In genomic region chr7:48937562-48937961, GRCm38 (mm10) we compare ENCODE assay signal across 12 mouse cellular contexts. TPM values are rescaled to one million over a fixed set of nuclear protein-coding genes. Genes with fewer than 3 reads are reported as not detected.
DNase-seq lines count a peak whose midpoint lies in the region; ATAC-seq and TF ChIP-seq lines count a peak whose summit lies in the region.
"Had no signal": no experiment of that assay in that cellular context is flagged by ENCODE, and none has a peak within 500 bp of the region (broad histone marks: within the 10 kb centered on the region; RNA-seq: fewer than 3 reads in every experiment).

No protein-coding gene starts in this region.

- no peaks in the 10 kb centered on the region for H3K9me3 ChIP-seq in liver, postnatal 0 days (ENCODE audit: low read length)
- no peaks in the 10 kb centered on the region for H3K9me3 ChIP-seq in limb, embryonic 10.5 days (replicated peaks)
- H3K9me3 ChIP-seq: hindbrain, embryonic 13.5 days; limb, embryonic 15.5 days had no signal

- WGBS in bone marrow, adult 2 months, result 3% methylated on average over 11 of the region's 11 CpGs
- 25% methylated on average over 11 of the region's 11 CpGs for WGBS in liver, postnatal 0 days (ENCODE audit: insufficient replicate concordance)
- WGBS in thymus, adult 2 months, result 5% methylated on average over 11 of the region's 11 CpGs
- 82% methylated on average over 11 of the region's 11 CpGs for WGBS in limb, embryonic 10.5 days

- no peak for TF ChIP-seq POLR2A in bone marrow, adult 2 months (IDR thresholded peaks at IDR 0.05; ENCODE audit: borderline replicate concordance, control insufficient read depth, low read depth, low read length)
- peak; percentile 34; the same call in 1 of the 2 replicates for TF ChIP-seq POLR2A in thymus, adult 2 months (IDR thresholded peaks at IDR 0.05; ENCODE audit: control insufficient read depth, extremely low read depth, insufficient read depth, low read length, poor library complexity)

- H3K36me3 ChIP-seq in liver, postnatal 0 days (replicated peaks; ENCODE audit: insufficient read depth, low read length), result no peaks in the 10 kb centered on the region
- no peaks in the 10 kb centered on the region for H3K36me3 ChIP-seq in thymus, adult 2 months (ENCODE audit: control insufficient read depth, insufficient read depth, low read length)
- H3K36me3 ChIP-seq in limb, embryonic 10.5 days, result no peaks in the 10 kb centered on the region
- H3K36me3 ChIP-seq: hindbrain, embryonic 13.5 days; limb, embryonic 15.5 days had no signal

- H3K27ac ChIP-seq in bone marrow, adult 2 months (ENCODE audit: control insufficient read depth, insufficient read depth, low read depth, low read length, poor library complexity), result no peak overlapping the region
- no peak overlapping the region for H3K27ac ChIP-seq in liver, postnatal 0 days (ENCODE audit: low read depth)
- no peak overlapping the region for H3K27ac ChIP-seq in thymus, adult 2 months (ENCODE audit: control insufficient read depth, insufficient read depth, low read length)
- no peak overlapping the region for H3K27ac ChIP-seq in limb, embryonic 10.5 days
- H3K27ac ChIP-seq: hindbrain, embryonic 13.5 days; limb, embryonic 15.5 days had no signal

- no peaks in the 10 kb centered on the region for H3K27me3 ChIP-seq in liver, postnatal 0 days (ENCODE audit: insufficient read depth, low read length)
- 0 out of 2 replicates have a peak, but pooled peaks cover 2% of the 10 kb centered on the region for H3K27me3 ChIP-seq in thymus, adult 2 months (ENCODE audit: control insufficient read depth, insufficient read depth, low read length)
- no peaks in the 10 kb centered on the region for H3K27me3 ChIP-seq in limb, embryonic 10.5 days (ENCODE audit: low read depth, poor library complexity, severe bottlenecking)
- H3K27me3 ChIP-seq: limb, embryonic 15.5 days had no signal

- DNase-seq in adrenal gland, adult (ENCODE audit: inconsistent age in 2 of 2, low spot score in 1 of 2), result peak; percentile 15 to 41
- no peak for DNase-seq in adrenal gland, adult 8-10 months
- DNase-seq in liver, postnatal 0 days, result peak; percentile 56
- DNase-seq in thymus, adult 2 months, result peak; percentile 91
- no peak for DNase-seq in adrenal gland, postnatal 10 days
- DNase-seq in frontal cortex, postnatal 36 days (ENCODE audit: low spot score in 2 of 2), result no peak
- no peak for DNase-seq in limb, embryonic 10.5 days (ENCODE audit: low spot score)
- DNase-seq: cerebellum, adult 9-10 months had no signal

- H3K4me2 ChIP-seq in liver, postnatal 0 days (ENCODE audit: low read depth, low read length), result peak overlapping the region; percentile 54
- H3K4me2 ChIP-seq: hindbrain, embryonic 13.5 days; limb, embryonic 15.5 days had no signal

- peaks cover 2% of the 10 kb centered on the region; the same call in 1 of the 2 replicates for H3K4me1 ChIP-seq in bone marrow, adult 2 months (ENCODE audit: control insufficient read depth, insufficient read depth, low read length)
- 0 out of 2 replicates have a peak, but pooled peaks cover 4% of the 10 kb centered on the region for H3K4me1 ChIP-seq in liver, postnatal 0 days (ENCODE audit: insufficient read depth)
- peaks cover 6% of the 10 kb centered on the region for H3K4me1 ChIP-seq in thymus, adult 2 months (replicated peaks; ENCODE audit: control insufficient read depth, insufficient read depth, low read length)
- no peaks in the 10 kb centered on the region for H3K4me1 ChIP-seq in limb, embryonic 10.5 days
- H3K4me1 ChIP-seq: hindbrain, embryonic 13.5 days; limb, embryonic 15.5 days had no signal

- TF ChIP-seq EP300 in liver, postnatal 0 days (IDR thresholded peaks at IDR 0.05; ENCODE audit: low read depth), result no peak

- TF ChIP-seq CTCF in bone marrow, adult 2 months (IDR thresholded peaks at IDR 0.05; ENCODE audit: control insufficient read depth, insufficient read depth, low read length), result no peak
- TF ChIP-seq CTCF in liver, postnatal 0 days (IDR thresholded peaks at IDR 0.05; ENCODE audit: low read depth), result no peak
- no peak for TF ChIP-seq CTCF in thymus, adult 2 months (IDR thresholded peaks at IDR 0.05; ENCODE audit: borderline replicate concordance, control insufficient read depth, extremely low read depth, insufficient read depth, low read length, poor library complexity)

- H3K9ac ChIP-seq in liver, postnatal 0 days (replicated peaks), result no peak overlapping the region
- H3K9ac ChIP-seq: hindbrain, embryonic 13.5 days; limb, embryonic 15.5 days had no signal

- H3K4me3 ChIP-seq in bone marrow, adult 2 months (replicated peaks; ENCODE audit: control insufficient read depth, low read depth, low read length), result peak overlapping the region; percentile 46
- H3K4me3 ChIP-seq in liver, postnatal 0 days (ENCODE audit: low read depth, low read length), result no peak overlapping the region
- no peak overlapping the region for H3K4me3 ChIP-seq in thymus, adult 2 months (ENCODE audit: control insufficient read depth, insufficient read depth, low read length)
- H3K4me3 ChIP-seq in limb, embryonic 10.5 days, result no peak overlapping the region
- H3K4me3 ChIP-seq: hindbrain, embryonic 13.5 days; limb, embryonic 15.5 days had no signal

- peak; percentile 38; the same call in 1 of the 2 replicates for ATAC-seq in liver, postnatal 0 days
- ATAC-seq: midbrain, embryonic 16.5 days had no signal

RNA-seq across cellular contexts. Expression of gene Nav2, which starts 29.0 kb away (rescaled TPM):
- total RNA-seq in adrenal gland, adult 8-10 months (2022), result 10 to 100 TPM in 2 of 4 experiments, 1 to 10 TPM in 2; 5.1 to 13.7 (median 9.1) TPM
- 6.9 and 8.5 TPM in 2 replicates for polyA plus RNA-seq in bone marrow, adult 2 months (2011; ENCODE audit: insufficient read depth, insufficient read length, low replicate concordance, missing spikeins)
- 2.7 and 3.3 TPM in 2 replicates for polyA plus RNA-seq in liver, postnatal 0 days (2015; fragmentation: Nextera tagmentation; extraction: Ambion mirVana)
- polyA plus RNA-seq in thymus, adult 2 months (2012; rRNA removed), result 45.3 and 46.2 TPM in 2 replicates
- 10 to 100 TPM; 12.2 to 25.6 TPM for total RNA-seq in adrenal gland, postnatal 10 days (2021)
- polyA plus RNA-seq in limb, embryonic 10.5 days (2016; fragmentation: Nextera tagmentation; extraction: Ambion mirVana), result 7.2 and 8.3 TPM in 2 replicates

RNA-seq across cellular contexts. Expression of gene E2f8, which starts 56.2 kb away (rescaled TPM):
- 1 to 10 TPM in 3 of 4 experiments, under 1 TPM in 1; 0.17 to 1.5 (median 1.3) TPM for total RNA-seq in adrenal gland, adult 8-10 months (2022)
- 36.3 and 38.6 TPM in 2 replicates for polyA plus RNA-seq in bone marrow, adult 2 months (2011; ENCODE audit: insufficient read depth, insufficient read length, low replicate concordance, missing spikeins)
- polyA plus RNA-seq in liver, postnatal 0 days (2015; fragmentation: Nextera tagmentation; extraction: Ambion mirVana), result 12.8 and 13.0 TPM in 2 replicates
- polyA plus RNA-seq in thymus, adult 2 months (2012; rRNA removed), result 28.3 and 44.8 TPM in 2 replicates
- 10 to 100 TPM in 1 of 2 experiments, 1 to 10 TPM in 1; 8.4 to 10.1 TPM for total RNA-seq in adrenal gland, postnatal 10 days (2021)
- polyA plus RNA-seq in limb, embryonic 10.5 days (2016; fragmentation: Nextera tagmentation; extraction: Ambion mirVana), result 15.2 TPM in 2 replicates

Comparison
In these comparisons a context has a peak if more than half of its experiments do, and no peak if none do; other contexts are left out.
1. DNase-seq: peak in adrenal gland, adult (2 of 2), liver, postnatal 0 days (single experiment) and thymus, adult 2 months (single experiment); none in adrenal gland, adult 8-10 months (single experiment), adrenal gland, postnatal 10 days (single experiment), frontal cortex, postnatal 36 days (0 of 2) and limb, embryonic 10.5 days (single experiment).